Mouse (Mus musculus): Measurements from ENCODE around the gene Fam166b. TPM values are rescaled to one million over a fixed set of nuclear protein-coding genes. Genes with fewer than 3 reads are reported as not detected.

Fam166b gene
- polyA plus RNA-seq, 1 experiment from 2014 or later = 0.46 TPM

DNA sequence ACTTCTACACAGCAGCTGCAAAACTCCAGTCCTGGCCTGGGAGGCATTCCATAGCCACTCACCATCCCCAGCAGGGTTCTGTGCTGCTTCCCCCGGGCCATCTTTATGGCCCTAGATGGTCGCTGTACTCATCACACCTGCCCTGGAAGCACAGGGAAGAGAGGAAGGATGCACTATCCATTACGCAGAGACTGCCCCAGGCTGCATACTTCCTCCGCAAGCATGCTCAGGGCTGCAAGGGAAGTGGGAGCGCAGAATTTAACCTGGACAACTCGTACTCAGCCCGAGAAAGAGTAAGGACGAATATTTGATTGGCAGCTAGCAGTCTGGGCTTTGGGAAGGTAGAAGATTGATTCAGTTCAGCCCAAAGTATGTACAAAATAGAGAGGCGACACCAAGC is 33.1 kb downstream of the Fam166b start:
- no peak overlapping the region for H3K9ac ChIP-seq (replicated peaks; ENCODE audit: low read length)
- no peaks in the 10 kb centered on the region; the same call in 1 of the 2 replicates for H3K36me3 ChIP-seq (ENCODE audit: control insufficient read depth, insufficient read depth, low read length)
- DNase-seq (no peak), ATAC-seq (ENCODE audit: low FRiP score, low TSS enrichment) (no peak)
- no peak overlapping the region for H3K27ac ChIP-seq (replicated peaks; ENCODE audit: low read depth, low read length)
- H3K27me3 ChIP-seq (ENCODE audit: control insufficient read depth, insufficient read depth, low read length) = no peaks in the 10 kb centered on the region
- no peak overlapping the region for H3K4me3 ChIP-seq (replicated peaks; ENCODE audit: low read depth, low read length)
- no peaks in the 10 kb centered on the region for H3K9me3 ChIP-seq (ENCODE audit: control insufficient read depth, low read length)
- 80% methylated on average over 9 of the region's 9 CpGs for WGBS
- H3K4me2 ChIP-seq (ENCODE audit: low read length) = no peak overlapping the region
- H3K4me1 ChIP-seq (ENCODE audit: control insufficient read depth, insufficient read depth, low read length) = peaks cover 13% of the 10 kb centered on the region; the same call in 1 of the 2 replicates

DNA sequence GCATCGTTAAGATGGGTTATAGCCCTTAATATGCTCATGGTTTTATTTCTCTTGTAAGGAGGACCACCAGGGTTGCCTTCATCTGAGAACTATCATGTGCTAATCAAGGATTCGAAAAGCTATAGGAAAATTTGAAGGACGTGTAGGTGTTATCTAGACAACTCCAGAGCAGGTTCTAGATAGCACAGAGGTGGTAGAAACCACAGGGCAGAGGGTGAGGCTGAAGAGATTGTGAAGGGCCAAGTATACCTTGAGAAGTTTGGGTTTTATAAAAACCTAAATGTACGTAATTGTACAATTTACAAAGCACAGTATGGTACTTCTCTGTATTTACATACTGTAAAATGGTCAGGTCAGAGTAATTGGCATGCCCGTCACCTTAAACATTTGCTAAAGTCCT is 33.8 kb downstream of the Fam166b start:
- H3K4me3 ChIP-seq (replicated peaks; ENCODE audit: low read depth, low read length) = no peak overlapping the region
- peaks cover 13% of the 10 kb centered on the region; the same call in 1 of the 2 replicates for H3K4me1 ChIP-seq (ENCODE audit: control insufficient read depth, insufficient read depth, low read length)
- WGBS = 92% methylated on average over 5 of the region's 5 CpGs
- H3K9me3 ChIP-seq (ENCODE audit: control insufficient read depth, low read length) = no peaks in the 10 kb centered on the region
- no peaks in the 10 kb centered on the region for H3K27me3 ChIP-seq (ENCODE audit: control insufficient read depth, insufficient read depth, low read length)
- no peak overlapping the region for H3K4me2 ChIP-seq (ENCODE audit: low read length)
- no peak for DNase-seq
- H3K27ac ChIP-seq (replicated peaks; ENCODE audit: low read depth, low read length) = no peak overlapping the region
- H3K9ac ChIP-seq (replicated peaks; ENCODE audit: low read length) = no peak overlapping the region
- no peaks in the 10 kb centered on the region; the same call in 1 of the 2 replicates for H3K36me3 ChIP-seq (ENCODE audit: control insufficient read depth, insufficient read depth, low read length)
- no peak for ATAC-seq (ENCODE audit: low FRiP score, low TSS enrichment)

DNA sequence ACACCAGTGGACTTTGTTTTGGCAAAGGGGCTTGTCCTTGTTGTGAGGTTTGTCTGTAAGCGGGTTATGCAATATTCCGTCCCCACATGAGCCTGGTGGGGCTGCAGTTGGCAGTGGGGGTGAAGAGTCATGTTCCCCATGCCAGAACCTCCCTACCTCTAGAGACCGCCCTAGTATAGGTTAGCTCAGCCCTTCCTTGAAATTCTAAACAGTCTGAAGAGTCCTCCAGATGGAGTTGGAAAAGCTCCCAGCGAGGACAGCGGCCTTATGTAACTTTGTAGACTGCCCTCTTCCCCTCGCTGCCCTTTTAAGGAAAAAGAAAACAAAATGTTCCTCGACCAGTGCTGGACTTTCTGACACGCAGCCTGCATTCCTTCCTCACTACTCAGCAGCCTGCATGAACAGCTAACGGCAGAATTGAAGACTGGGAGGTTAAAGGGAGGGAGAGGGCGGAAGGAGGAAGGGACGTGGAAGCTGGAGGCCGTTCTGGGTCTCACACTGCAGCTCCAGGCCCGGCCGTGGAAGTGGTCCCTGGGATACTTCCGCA is 34.5 kb downstream of the Fam166b start:
- DNase-seq = no peak
- WGBS = 77% methylated on average over 15 of the region's 15 CpGs

DNA sequence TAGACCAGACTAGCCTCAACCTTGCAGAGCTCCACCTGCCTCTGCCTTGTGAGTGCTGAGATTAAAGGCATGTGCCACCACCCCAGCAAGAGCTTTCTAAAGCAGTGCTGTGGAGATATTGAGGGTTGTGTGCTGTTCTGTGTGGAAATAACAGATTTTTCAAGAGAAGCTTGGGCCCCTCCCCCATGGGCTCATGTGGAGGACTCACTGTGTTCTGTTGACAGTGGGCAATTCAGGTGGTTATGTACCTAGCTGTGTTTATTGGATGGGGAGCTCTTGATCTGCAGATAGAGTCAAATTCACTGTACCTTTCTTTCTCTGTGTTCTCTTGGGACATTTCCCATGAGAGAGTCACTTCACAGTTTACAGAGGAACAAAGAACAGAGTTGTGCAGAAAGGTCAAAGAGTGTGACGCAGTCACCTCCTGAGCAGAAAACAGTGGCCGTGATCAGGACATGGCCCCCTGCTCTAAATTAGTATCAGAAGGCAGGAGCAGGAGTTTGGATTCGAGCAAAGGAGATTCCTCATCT is 37.3 kb downstream of the Fam166b start:
- ATAC-seq (ENCODE audit: low FRiP score, low TSS enrichment) (no peak), DNase-seq (no peak)
- Histone ChIP-seq H3K4me1 (ENCODE audit: control insufficient read depth, insufficient read depth, low read length) (no peaks in the 10 kb centered on the region), H3K27ac (replicated peaks; ENCODE audit: low read depth, low read length) (no peak overlapping the region), H3K9me3 (ENCODE audit: control insufficient read depth, low read length) (no peaks in the 10 kb centered on the region), H3K4me3 (replicated peaks; ENCODE audit: low read depth, low read length) (no peak overlapping the region), H3K36me3 (ENCODE audit: control insufficient read depth, insufficient read depth, low read length) (no peaks in the 10 kb centered on the region; the same call in 1 of the 2 replicates), H3K27me3 (ENCODE audit: control insufficient read depth, insufficient read depth, low read length) (no peaks in the 10 kb centered on the region), H3K4me2 (ENCODE audit: low read length) (no peak overlapping the region), H3K9ac (replicated peaks; ENCODE audit: low read length) (no peak overlapping the region)
- 85% methylated on average over 3 of the region's 3 CpGs for WGBS

More for the DNA sequence above, 34.5 kb downstream of the Fam166b start:
- H3K9me3 ChIP-seq (ENCODE audit: control insufficient read depth, low read length) = no peaks in the 10 kb centered on the region
- peaks cover 9% of the 10 kb centered on the region; the same call in 1 of the 2 replicates for H3K4me1 ChIP-seq (ENCODE audit: control insufficient read depth, insufficient read depth, low read length)
- H3K4me2 ChIP-seq (ENCODE audit: low read length) = no peak overlapping the region
- no peak for ATAC-seq (ENCODE audit: low FRiP score, low TSS enrichment)
- H3K36me3 ChIP-seq (ENCODE audit: control insufficient read depth, insufficient read depth, low read length) = no peaks in the 10 kb centered on the region; the same call in 1 of the 2 replicates
- H3K4me3 ChIP-seq (replicated peaks; ENCODE audit: low read depth, low read length) = no peak overlapping the region
- H3K27me3 ChIP-seq (ENCODE audit: control insufficient read depth, insufficient read depth, low read length) = no peaks in the 10 kb centered on the region
- H3K27ac ChIP-seq (replicated peaks; ENCODE audit: low read depth, low read length) = 0 out of 2 replicates have a peak overlapping the region, but pooled peaks have one; percentile 37
- H3K9ac ChIP-seq (replicated peaks; ENCODE audit: low read length) = no peak overlapping the region

DNA sequence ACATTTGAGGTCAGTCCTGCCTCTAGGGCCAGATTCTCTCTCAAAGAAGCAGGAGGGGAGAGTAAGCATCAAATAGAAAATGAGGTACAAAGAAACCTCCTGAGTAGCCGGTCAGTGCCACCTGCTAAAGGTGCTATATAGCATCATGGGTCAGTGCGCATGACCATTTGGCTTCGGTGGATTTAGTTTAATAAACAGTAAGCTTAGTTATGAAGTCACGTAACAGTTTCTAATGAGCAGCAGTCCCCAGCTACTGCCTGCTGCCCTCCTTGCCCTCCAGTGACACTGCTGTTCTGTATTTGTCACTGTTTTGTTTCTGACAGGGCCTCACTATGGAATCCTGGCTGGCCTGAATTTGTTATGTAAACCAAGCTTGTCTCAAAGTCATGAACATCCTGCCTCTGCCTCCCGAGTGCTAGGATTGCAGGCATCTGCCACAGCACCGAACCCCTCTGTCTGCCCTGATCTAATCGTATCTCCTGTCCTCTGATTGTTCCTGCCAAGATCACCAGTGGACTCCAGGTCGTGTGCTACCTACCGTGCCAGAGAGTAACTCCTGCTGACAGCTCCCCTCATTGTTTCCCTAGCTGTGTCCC is 39.0 kb downstream of the Fam166b start:
- ATAC-seq (ENCODE audit: low FRiP score, low TSS enrichment) = no peak

DNA sequence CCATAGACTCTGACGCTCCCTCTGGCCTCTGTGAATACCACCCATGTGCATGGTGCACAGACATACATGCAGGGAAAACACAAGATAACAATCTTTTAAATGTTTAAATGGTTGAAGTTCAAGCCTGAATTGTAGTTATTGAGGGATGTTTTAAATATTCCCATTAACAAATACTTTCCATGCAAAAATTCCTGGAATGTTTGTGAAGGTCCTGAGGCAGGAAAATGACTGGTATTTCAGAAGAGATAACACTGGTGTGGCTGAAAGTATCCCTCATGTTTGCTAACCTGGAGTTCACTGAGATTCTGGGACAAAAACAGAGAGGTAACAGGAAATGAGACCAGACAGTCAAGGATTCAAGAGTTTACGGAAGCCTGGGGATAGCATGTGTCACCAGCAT is 39.5 kb downstream of the Fam166b start:
- no peak overlapping the region for H3K27ac ChIP-seq (replicated peaks; ENCODE audit: low read depth, low read length)
- H3K4me3 ChIP-seq (replicated peaks; ENCODE audit: low read depth, low read length) = no peak overlapping the region
- no peaks in the 10 kb centered on the region for H3K4me1 ChIP-seq (ENCODE audit: control insufficient read depth, insufficient read depth, low read length)
- H3K4me2 ChIP-seq (ENCODE audit: low read length) = no peak overlapping the region
- DNase-seq = no peak
- H3K9ac ChIP-seq (replicated peaks; ENCODE audit: low read length) = no peak overlapping the region
- ATAC-seq (ENCODE audit: low FRiP score, low TSS enrichment) = no peak
- no peaks in the 10 kb centered on the region for H3K27me3 ChIP-seq (ENCODE audit: control insufficient read depth, insufficient read depth, low read length)
- H3K9me3 ChIP-seq (ENCODE audit: control insufficient read depth, low read length) = no peaks in the 10 kb centered on the region
- 95% methylated on average over 2 of the region's 2 CpGs for WGBS
- no peaks in the 10 kb centered on the region; the same call in 1 of the 2 replicates for H3K36me3 ChIP-seq (ENCODE audit: control insufficient read depth, insufficient read depth, low read length)

More for the DNA sequence above, 39.0 kb downstream of the Fam166b start:
- H3K9me3 ChIP-seq (ENCODE audit: control insufficient read depth, low read length) = no peaks in the 10 kb centered on the region
- no peaks in the 10 kb centered on the region; the same call in 1 of the 2 replicates for H3K36me3 ChIP-seq (ENCODE audit: control insufficient read depth, insufficient read depth, low read length)
- H3K27ac ChIP-seq (replicated peaks; ENCODE audit: low read depth, low read length) = no peak overlapping the region
- H3K9ac ChIP-seq (replicated peaks; ENCODE audit: low read length) = no peak overlapping the region
- no peak overlapping the region for H3K4me2 ChIP-seq (ENCODE audit: low read length)
- no peak overlapping the region for H3K4me3 ChIP-seq (replicated peaks; ENCODE audit: low read depth, low read length)
- no peaks in the 10 kb centered on the region for H3K4me1 ChIP-seq (ENCODE audit: control insufficient read depth, insufficient read depth, low read length)
- WGBS = 69% methylated on average over 9 of the region's 9 CpGs
- no peak for DNase-seq
- no peaks in the 10 kb centered on the region for H3K27me3 ChIP-seq (ENCODE audit: control insufficient read depth, insufficient read depth, low read length)

DNA sequence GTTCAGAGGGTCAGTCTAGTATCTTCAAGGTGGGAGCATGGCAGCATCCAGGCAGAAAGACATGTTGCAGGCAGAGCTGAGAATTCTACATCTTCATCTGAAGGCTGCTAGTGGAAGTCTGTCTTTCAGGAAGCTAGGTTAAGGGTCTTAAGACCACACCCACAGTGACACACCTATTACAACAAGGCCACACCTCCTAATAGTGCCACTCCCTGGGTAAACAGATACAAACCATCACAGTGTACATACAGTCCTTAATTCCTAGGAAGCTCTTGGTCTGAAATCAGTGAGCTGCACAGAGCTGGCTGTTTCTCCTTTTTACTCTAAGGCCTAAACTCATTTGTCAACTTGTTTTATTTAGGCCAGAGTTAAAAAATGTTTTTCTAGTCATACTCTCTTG is 42.0 kb downstream of the Fam166b start:
- Histone ChIP-seq H3K4me1 (ENCODE audit: control insufficient read depth, insufficient read depth, low read length) (peaks cover 3% of the 10 kb centered on the region; the same call in 1 of the 2 replicates), H3K27ac (replicated peaks; ENCODE audit: low read depth, low read length) (no peak overlapping the region), H3K36me3 (ENCODE audit: control insufficient read depth, insufficient read depth, low read length) (no peaks in the 10 kb centered on the region), H3K4me2 (ENCODE audit: low read length) (no peak overlapping the region), H3K4me3 (replicated peaks; ENCODE audit: low read depth, low read length) (no peak overlapping the region), H3K9me3 (ENCODE audit: control insufficient read depth, low read length) (no peaks in the 10 kb centered on the region), H3K27me3 (ENCODE audit: control insufficient read depth, insufficient read depth, low read length) (no peaks in the 10 kb centered on the region), H3K9ac (replicated peaks; ENCODE audit: low read length) (no peak overlapping the region)
- ATAC-seq (ENCODE audit: low FRiP score, low TSS enrichment) (no peak), DNase-seq (no peak)

DNA sequence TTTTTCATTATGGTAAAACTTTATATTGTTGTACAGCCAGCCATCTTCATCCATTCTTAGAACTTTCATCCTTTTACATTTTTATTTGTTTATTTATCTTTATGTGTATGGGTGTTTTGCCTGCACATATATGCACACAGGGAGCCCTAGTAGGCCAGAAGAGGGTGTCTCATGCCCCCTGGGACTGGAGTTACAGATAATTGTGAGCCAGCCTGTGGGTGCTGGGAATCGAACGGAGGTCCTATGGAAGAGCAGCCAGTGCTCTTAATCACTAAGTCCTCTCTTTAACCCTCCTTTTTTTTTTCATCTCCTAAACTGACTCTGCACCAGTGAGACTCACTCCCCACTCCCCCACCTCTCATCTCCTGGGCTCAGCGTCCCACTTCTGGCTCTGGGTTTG is 44.4 kb downstream of the Fam166b start:
- Histone ChIP-seq H3K9ac (replicated peaks; ENCODE audit: low read length) (no peak overlapping the region), H3K4me1 (ENCODE audit: control insufficient read depth, insufficient read depth, low read length) (peaks cover 10% of the 10 kb centered on the region), H3K27ac (replicated peaks; ENCODE audit: low read depth, low read length) (no peak overlapping the region), H3K36me3 (ENCODE audit: control insufficient read depth, insufficient read depth, low read length) (no peaks in the 10 kb centered on the region), H3K27me3 (ENCODE audit: control insufficient read depth, insufficient read depth, low read length) (no peaks in the 10 kb centered on the region), H3K4me2 (ENCODE audit: low read length) (no peak overlapping the region), H3K9me3 (ENCODE audit: control insufficient read depth, low read length) (no peaks in the 10 kb centered on the region), H3K4me3 (replicated peaks; ENCODE audit: low read depth, low read length) (no peak overlapping the region)
- DNase-seq = no peak
- 94% methylated on average over 3 of the region's 3 CpGs for WGBS
- no peak for ATAC-seq (ENCODE audit: low FRiP score, low TSS enrichment)

DNA sequence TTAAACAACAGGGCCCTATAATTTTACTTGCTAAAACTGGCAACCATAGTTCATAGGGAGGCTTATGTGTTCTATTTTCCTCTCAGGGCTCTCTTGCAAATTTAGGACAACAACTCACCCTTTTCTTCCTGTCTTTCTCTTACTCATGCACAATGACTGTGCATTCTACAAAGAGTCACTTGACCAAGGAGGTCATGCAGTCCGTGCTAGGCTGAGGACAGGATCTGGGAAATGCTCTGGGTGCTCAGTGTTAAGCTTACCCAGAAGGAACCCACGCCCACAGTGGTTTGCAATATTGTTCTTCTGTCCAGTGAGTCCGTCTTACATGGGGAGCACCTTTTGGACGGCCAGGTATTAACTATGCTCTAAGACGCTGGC is 44.9 kb downstream of the Fam166b start:
- Histone ChIP-seq H3K4me2 (ENCODE audit: low read length) (no peak overlapping the region), H3K27ac (replicated peaks; ENCODE audit: low read depth, low read length) (no peak overlapping the region), H3K9ac (replicated peaks; ENCODE audit: low read length) (no peak overlapping the region), H3K27me3 (ENCODE audit: control insufficient read depth, insufficient read depth, low read length) (no peaks in the 10 kb centered on the region), H3K4me1 (ENCODE audit: control insufficient read depth, insufficient read depth, low read length) (peaks cover 10% of the 10 kb centered on the region), H3K9me3 (ENCODE audit: control insufficient read depth, low read length) (no peaks in the 10 kb centered on the region), H3K36me3 (ENCODE audit: control insufficient read depth, insufficient read depth, low read length) (no peaks in the 10 kb centered on the region), H3K4me3 (replicated peaks; ENCODE audit: low read depth, low read length) (no peak overlapping the region)
- DNase-seq = no peak
- ATAC-seq (ENCODE audit: low FRiP score, low TSS enrichment) = no peak
- 91% methylated on average over 5 of the region's 5 CpGs for WGBS

Measured in midbrain, embryonic 14.5 days (tissue).